In the genomic region with DNA sequence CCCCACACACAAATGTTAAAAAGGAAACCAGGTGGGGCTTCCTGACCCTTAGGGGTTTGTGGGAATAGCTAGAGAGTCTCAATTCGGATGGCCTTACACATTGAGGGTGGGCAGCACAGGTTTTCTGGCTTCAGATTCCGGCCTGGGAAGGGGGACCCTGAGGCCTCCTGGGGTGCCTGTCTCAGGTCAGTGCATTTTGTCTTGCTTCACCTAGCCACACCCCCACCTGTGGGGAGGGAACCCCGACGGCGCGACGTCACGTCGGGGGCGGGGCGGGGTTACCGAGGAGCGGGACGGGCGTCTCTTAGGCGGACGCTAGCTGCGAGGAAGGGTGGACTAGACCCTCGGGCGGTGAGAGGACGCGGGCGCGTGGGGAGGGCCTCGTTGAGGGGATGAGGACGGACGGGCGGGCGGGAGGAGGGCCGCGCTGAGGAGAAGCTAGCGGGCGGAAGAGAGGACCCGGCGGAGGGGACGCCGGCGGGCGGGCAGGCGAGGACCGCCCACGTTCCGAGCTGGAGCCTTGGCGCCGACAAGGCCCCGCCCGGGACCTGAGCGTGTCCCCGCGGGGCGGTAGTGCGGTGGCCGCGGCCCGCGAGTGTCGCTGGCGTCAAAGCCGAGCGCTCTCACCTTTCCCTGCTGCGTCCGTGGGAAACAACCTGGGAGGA, we compare ENCODE assay signal across 8 mouse cellular contexts. TPM values are rescaled to one million over a fixed set of nuclear protein-coding genes. Genes with fewer than 3 reads are reported as not detected.
DNase-seq lines count a peak whose midpoint lies in the region; ATAC-seq lines count a peak whose summit lies in the region.

Gene Hmces, plus strand, starts transcription at position 275 of the 665 bp plus-strand sequence.

- peaks cover 10% of the 10 kb centered on the region for H3K4me1 ChIP-seq in intestine, embryonic 14.5 days (replicated peaks; ENCODE audit: control insufficient read depth, insufficient read depth, low read length)
- peaks cover 19% of the 10 kb centered on the region for H3K4me1 ChIP-seq in midbrain, embryonic 10.5 days

- intact Hi-C loops in gastrocnemius, postnatal 36 days (cut with DNase I): loop anchor here (5.0 kb wide), 2 partner anchors 84 to 164 kb away; no protein-coding TSS in a partner anchor
- intact Hi-C loops in left cerebral cortex, postnatal 4 days (cut with DNase I): loop anchor here (5.0 kb wide), 2 partner anchors 69 to 84 kb away; partner anchors contain the start of gene H1fx

- H3K4me3 ChIP-seq in intestine, embryonic 14.5 days (ENCODE audit: low read depth, low read length): peak within 1 kb of the TSS; percentile 55
- peak within 1 kb of the TSS; percentile 76 for H3K4me3 ChIP-seq in midbrain, embryonic 10.5 days

- H3K4me2 ChIP-seq in intestine, embryonic 14.5 days (ENCODE audit: low read length): peak within 1 kb of the TSS; percentile 70

- H3K27me3 ChIP-seq in intestine, embryonic 14.5 days (replicated peaks; ENCODE audit: control insufficient read depth, insufficient read depth, low read length): no peaks in the 10 kb centered on the region
- H3K27me3 ChIP-seq in midbrain, embryonic 10.5 days (ENCODE audit: low read depth, poor library complexity, severe bottlenecking): no peaks in the 10 kb centered on the region

- peak; percentile 85 for DNase-seq in adrenal gland, adult 2 months
- peak; percentile 76 for DNase-seq in embryo, embryonic 10 days (ENCODE audit: low spot score)
- peak; percentile 39 to 42 for DNase-seq in gastrocnemius, postnatal 36 days
- DNase-seq in intestine, embryonic 14.5 days (ENCODE audit: low spot score): peak; percentile 92
- DNase-seq in left cerebral cortex, postnatal 4 days: peak; percentile 64
- peak; percentile 72 for DNase-seq in midbrain, embryonic 10.5 days (ENCODE audit: low spot score)
- DNase-seq in right cerebral cortex, postnatal 36 days (ENCODE audit: low spot score in 2 of 2): peak; percentile 35 to 49
- peak; percentile 89 for DNase-seq in yolk sac, embryonic 10.5 days (ENCODE audit: low spot score)

- WGBS in intestine, embryonic 14.5 days: under 1% methylated on average over 62 of the region's 62 CpGs
- WGBS in midbrain, embryonic 10.5 days: under 1% methylated on average over 59 of the region's 62 CpGs

- peak within 1 kb of the TSS; percentile 68 for H3K9ac ChIP-seq in intestine, embryonic 14.5 days (ENCODE audit: low read length)

- peak; percentile 91 for ATAC-seq in intestine, embryonic 14.5 days (replicated peaks; ENCODE audit: low FRiP score, low TSS enrichment, low read depth)

- H3K27ac ChIP-seq in intestine, embryonic 14.5 days (ENCODE audit: low read depth): peak within 1 kb of the TSS; percentile 85
- H3K27ac ChIP-seq in midbrain, embryonic 10.5 days (replicated peaks): peak within 1 kb of the TSS; percentile 89

- H3K9me3 ChIP-seq in intestine, embryonic 14.5 days (ENCODE audit: control insufficient read depth, low read length): no peaks in the 10 kb centered on the region
- H3K9me3 ChIP-seq in midbrain, embryonic 10.5 days (replicated peaks): no peaks in the 10 kb centered on the region

- peaks cover 73% of the 10 kb centered on the region for H3K36me3 ChIP-seq in intestine, embryonic 14.5 days (ENCODE audit: control insufficient read depth, insufficient read depth, low read length)
- H3K36me3 ChIP-seq in midbrain, embryonic 10.5 days: peaks cover 75% of the 10 kb centered on the region

RNA-seq across cellular contexts. Expression of gene Hmces, which starts in this region (rescaled TPM):
- total RNA-seq in adrenal gland, adult 2 months (2021): 10 to 100 TPM; 21.5 to 22.4 TPM
- polyA plus RNA-seq in adrenal gland, adult 2 months (2012; rRNA removed): 15.4 and 22.3 TPM in 2 replicates
- 1 to 10 TPM; 5.8 to 6.9 TPM for total RNA-seq in gastrocnemius, postnatal 36 days (2021)
- polyA plus RNA-seq in intestine, embryonic 14.5 days (2014; fragmentation: Nextera tagmentation; extraction: Ambion mirVana): 45.1 and 46.1 TPM in 2 replicates
- 10 to 100 TPM; 37.3 to 39.7 TPM for total RNA-seq in left cerebral cortex, postnatal 4 days (2021)
- 53.8 and 56.8 TPM in 2 replicates for polyA plus RNA-seq in midbrain, embryonic 10.5 days (2016; fragmentation: Nextera tagmentation; extraction: Ambion mirVana)

Comparison
In these comparisons a context has a peak if more than half of its experiments do, and no peak if none do; other contexts are left out.
1. Peak in every context shown above with its lines: DNase-seq, ATAC-seq, H3K4me3 ChIP-seq and H3K27ac ChIP-seq.
2. DNase-seq: peak in every context shown above with its lines; median percentile 92 in intestine, embryonic 14.5 days; 89 in yolk sac, embryonic 10.5 days; 85 in adrenal gland, adult 2 months; 76 in embryo, embryonic 10 days; 72 in midbrain, embryonic 10.5 days; 64 in left cerebral cortex, postnatal 4 days; 42 in right cerebral cortex, postnatal 36 days; 40 in gastrocnemius, postnatal 36 days.